Mouse (Mus musculus): ENCODE data around the gene Rsrp1. TPM values are rescaled to one million over a fixed set of nuclear protein-coding genes. Genes with fewer than 3 reads are reported as not detected.

Gene Rsrp1
- polyA plus RNA-seq (2015; fragmentation: Illumina TruSeq; extraction: RNeasy Lipid Tissue Mini Kit (QIAGEN cat#74804); ENCODE audit: insufficient read depth, low replicate concordance) = 1,234 TPM

GRCm38 (mm10) chr4:134923258-134924018 lies at the start of gene Rsrp1:
Gene Rsrp1, plus strand, starts transcription at chr4:134923592.

GRCm38 (mm10) chr4:134914864-134915209 lies 8.6 kb upstream of the Rsrp1 start, which contains the start of gene Tmem50a:
Gene Tmem50a, minus strand, starts transcription at chr4:134915024.

GRCm38 (mm10) chr4:134930684-134931481 lies 7.5 kb downstream of the Rsrp1 start, which contains the start of gene Syf2:
Gene Syf2, plus strand, starts transcription at chr4:134930898.

Other genes starting within 250 kb of the Rsrp1 start
- gene Man1c1, start 219.3 kb upstream of the Rsrp1 start, polyA plus RNA-seq (2015; fragmentation: Illumina TruSeq; extraction: RNeasy Lipid Tissue Mini Kit (QIAGEN cat#74804); ENCODE audit: insufficient read depth, low replicate concordance) = 4.3 TPM
- 12.5 TPM for gene Ldlrap1, start 155.6 kb upstream of the Rsrp1 start, polyA plus RNA-seq (2015; fragmentation: Illumina TruSeq; extraction: RNeasy Lipid Tissue Mini Kit (QIAGEN cat#74804); ENCODE audit: insufficient read depth, low replicate concordance)
- 39.9 TPM for gene Maco1, start 70.2 kb upstream of the Rsrp1 start, polyA plus RNA-seq (2015; fragmentation: Illumina TruSeq; extraction: RNeasy Lipid Tissue Mini Kit (QIAGEN cat#74804); ENCODE audit: insufficient read depth, low replicate concordance)
- gene Rhd, start 59.1 kb upstream of the Rsrp1 start, polyA plus RNA-seq (2015; fragmentation: Illumina TruSeq; extraction: RNeasy Lipid Tissue Mini Kit (QIAGEN cat#74804); ENCODE audit: insufficient read depth, low replicate concordance) = 15.4 TPM
- gene Tmem50a, start 8.6 kb upstream of the Rsrp1 start, polyA plus RNA-seq (2015; fragmentation: Illumina TruSeq; extraction: RNeasy Lipid Tissue Mini Kit (QIAGEN cat#74804); ENCODE audit: insufficient read depth, low replicate concordance) = 144 TPM
- gene Syf2, start 7.3 kb downstream of the Rsrp1 start, polyA plus RNA-seq (2015; fragmentation: Illumina TruSeq; extraction: RNeasy Lipid Tissue Mini Kit (QIAGEN cat#74804); ENCODE audit: insufficient read depth, low replicate concordance) = 146 TPM
- gene Runx3, start 197.1 kb downstream of the Rsrp1 start, polyA plus RNA-seq (2015; fragmentation: Illumina TruSeq; extraction: RNeasy Lipid Tissue Mini Kit (QIAGEN cat#74804); ENCODE audit: insufficient read depth, low replicate concordance) = 25.6 TPM